Mouse (Mus musculus): ENCODE measurements at regions not wholly inside any gene's neighbourhood (a gene's known extent, or its start where the extent isn't known, plus 50 kb on each side); places are given as distances from the start of the nearest gene placed in this dataset.

DNA sequence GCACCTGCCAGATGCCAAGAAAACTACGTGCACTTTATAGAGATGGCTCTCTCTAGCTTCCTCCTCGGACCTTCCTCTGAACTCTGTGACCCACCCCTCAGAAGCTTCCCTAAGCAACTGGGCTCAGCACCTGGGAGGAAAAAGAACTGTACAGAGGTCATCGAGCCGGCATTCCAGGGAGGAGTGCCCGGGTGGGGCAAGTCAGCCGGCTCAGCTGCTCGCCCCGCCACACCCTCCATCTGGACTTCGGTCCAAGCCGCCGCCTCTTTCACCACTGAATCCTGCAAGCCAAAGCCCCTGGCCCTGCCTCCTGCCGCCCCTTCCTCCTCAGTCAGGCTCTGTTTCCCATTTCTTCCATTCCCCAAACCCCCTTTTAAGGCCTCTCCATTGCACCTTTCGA is 73.3 kb downstream of the Olfr267 start:
- Histone ChIP-seq H3K27ac (ENCODE audit: insufficient read depth, low read length) (peak overlapping the region; percentile 66), H3K36me3 (ENCODE audit: control insufficient read depth, insufficient read depth, low read length, poor library complexity, severe bottlenecking) (no peaks in the 10 kb centered on the region), H3K4me3 (ENCODE audit: low read depth, low read length) (no peak overlapping the region), H3K4me1 (ENCODE audit: control insufficient read depth, insufficient read depth, low read length) (peaks cover 7% of the 10 kb centered on the region), H3K9ac (ENCODE audit: low read depth, poor library complexity, severe bottlenecking) (no peak overlapping the region), H3K27me3 (ENCODE audit: control insufficient read depth, insufficient read depth, low read length, poor library complexity, severe bottlenecking) (no peaks in the 10 kb centered on the region; the same call in 1 of the 2 replicates), H3K9me3 (replicated peaks; ENCODE audit: control insufficient read depth, insufficient read depth, low read length, poor library complexity, severe bottlenecking) (peaks cover 16% of the 10 kb centered on the region)
- TF ChIP-seq POLR2A (IDR thresholded peaks at IDR 0.05; ENCODE audit: insufficient read depth, low read length) (no peak), EP300 (IDR thresholded peaks at IDR 0.05; ENCODE audit: insufficient read depth, low read depth, low read length) (peak; percentile 93)

DNA sequence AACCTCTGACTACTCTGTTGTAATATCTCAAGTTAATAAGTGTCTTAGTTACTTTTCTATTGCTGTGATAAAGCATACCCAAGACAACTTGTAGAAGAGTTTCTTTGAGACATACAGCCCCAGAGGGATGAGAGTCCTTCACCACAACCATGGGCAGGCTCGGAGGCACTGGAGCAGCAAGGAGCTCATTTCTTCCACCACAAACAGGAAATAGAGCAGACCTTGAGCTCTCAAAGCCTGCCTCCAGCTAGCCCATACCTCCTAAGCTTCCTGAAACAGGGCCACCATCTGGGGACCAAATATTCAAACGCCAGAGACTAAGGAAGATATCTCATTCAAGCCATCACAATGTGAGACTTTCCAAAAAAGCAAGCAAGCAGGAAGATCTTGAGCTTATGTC is 74.6 kb downstream of the Olfr267 start:
- Histone ChIP-seq H3K27ac (ENCODE audit: insufficient read depth, low read length) (no peak overlapping the region), H3K9ac (ENCODE audit: low read depth, poor library complexity, severe bottlenecking) (no peak overlapping the region), H3K4me3 (ENCODE audit: low read depth, low read length) (no peak overlapping the region), H3K4me1 (ENCODE audit: control insufficient read depth, insufficient read depth, low read length) (peaks cover 7% of the 10 kb centered on the region), H3K27me3 (ENCODE audit: control insufficient read depth, insufficient read depth, low read length, poor library complexity, severe bottlenecking) (no peaks in the 10 kb centered on the region; the same call in 1 of the 2 replicates), H3K36me3 (ENCODE audit: control insufficient read depth, insufficient read depth, low read length, poor library complexity, severe bottlenecking) (no peaks in the 10 kb centered on the region), H3K9me3 (replicated peaks; ENCODE audit: control insufficient read depth, insufficient read depth, low read length, poor library complexity, severe bottlenecking) (peaks cover 17% of the 10 kb centered on the region)
- TF ChIP-seq CTCF (IDR thresholded peaks at IDR 0.05; ENCODE audit: low read depth, low read length), result no peak
- no peak for TF ChIP-seq POLR2A (IDR thresholded peaks at IDR 0.05; ENCODE audit: insufficient read depth, low read length)
- no peak for TF ChIP-seq EP300 (IDR thresholded peaks at IDR 0.05; ENCODE audit: insufficient read depth, low read depth, low read length)

DNA sequence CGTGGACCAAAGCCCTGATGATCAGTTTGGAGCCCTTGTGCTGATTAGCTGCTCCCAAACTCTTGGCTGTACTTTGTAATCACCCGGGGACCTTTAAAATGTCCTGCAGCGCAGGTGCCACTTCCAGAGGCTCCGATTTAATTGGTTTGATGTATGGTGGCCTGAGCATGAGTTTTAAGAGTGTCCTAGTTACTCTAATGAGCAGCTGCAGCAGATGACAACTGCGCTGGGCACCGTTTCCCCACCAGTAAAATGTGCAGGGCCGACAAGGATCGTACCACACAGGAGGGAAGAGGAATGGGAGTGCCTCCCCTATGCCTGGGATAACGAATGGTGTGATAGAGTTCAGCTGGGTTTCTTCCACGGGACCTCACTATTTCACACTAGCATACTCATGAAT is 75.3 kb downstream of the Olfr267 start:
- H3K4me1 ChIP-seq (ENCODE audit: control insufficient read depth, insufficient read depth, low read length), result peaks cover 7% of the 10 kb centered on the region
- H3K9me3 ChIP-seq (replicated peaks; ENCODE audit: control insufficient read depth, insufficient read depth, low read length, poor library complexity, severe bottlenecking), result peaks cover 17% of the 10 kb centered on the region
- no peaks in the 10 kb centered on the region; the same call in 1 of the 2 replicates for H3K27me3 ChIP-seq (ENCODE audit: control insufficient read depth, insufficient read depth, low read length, poor library complexity, severe bottlenecking)
- H3K36me3 ChIP-seq (ENCODE audit: control insufficient read depth, insufficient read depth, low read length, poor library complexity, severe bottlenecking), result no peaks in the 10 kb centered on the region
- no peak for TF ChIP-seq EP300 (IDR thresholded peaks at IDR 0.05; ENCODE audit: insufficient read depth, low read depth, low read length)
- TF ChIP-seq POLR2A (IDR thresholded peaks at IDR 0.05; ENCODE audit: insufficient read depth, low read length), result no peak
- TF ChIP-seq CTCF (IDR thresholded peaks at IDR 0.05; ENCODE audit: low read depth, low read length), result no peak
- H3K9ac ChIP-seq (ENCODE audit: low read depth, poor library complexity, severe bottlenecking), result no peak overlapping the region
- no peak overlapping the region for H3K27ac ChIP-seq (ENCODE audit: insufficient read depth, low read length)
- H3K4me3 ChIP-seq (ENCODE audit: low read depth, low read length), result no peak overlapping the region

DNA sequence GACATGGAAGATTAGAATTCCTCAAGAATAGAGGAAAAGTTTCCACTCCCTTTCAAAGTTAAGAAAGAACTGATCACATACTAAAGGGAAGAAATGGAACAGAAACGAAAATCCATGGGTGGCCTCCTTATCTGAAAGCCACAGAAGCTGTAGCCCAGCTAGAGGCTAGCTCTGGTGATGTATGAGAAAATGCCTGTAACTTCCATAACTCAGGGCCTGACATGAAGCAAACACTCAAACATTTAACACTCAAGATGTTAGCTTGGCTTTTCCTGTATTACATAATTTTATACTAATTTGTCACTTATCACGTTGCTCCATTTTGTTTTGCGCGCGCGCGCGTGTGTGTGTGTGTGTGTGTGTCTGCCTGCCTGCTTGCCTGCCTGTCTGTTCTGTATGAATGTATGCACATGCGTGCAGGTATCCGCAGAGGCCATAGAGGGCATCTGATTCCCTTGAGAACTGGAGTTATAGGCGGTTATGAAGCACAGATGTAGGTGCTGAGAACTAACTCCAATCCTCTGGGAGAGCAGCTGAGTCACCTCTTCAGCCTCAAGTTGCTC is 88.2 kb downstream of the Olfr267 start:
- no peak overlapping the region for H3K27ac ChIP-seq (ENCODE audit: insufficient read depth, low read length)
- no peak for TF ChIP-seq EP300 (IDR thresholded peaks at IDR 0.05; ENCODE audit: insufficient read depth, low read depth, low read length)
- no peak for TF ChIP-seq POLR2A (IDR thresholded peaks at IDR 0.05; ENCODE audit: insufficient read depth, low read length)
- TF ChIP-seq CTCF (IDR thresholded peaks at IDR 0.05; ENCODE audit: low read depth, low read length), result no peak
- H3K9ac ChIP-seq (ENCODE audit: low read depth, poor library complexity, severe bottlenecking), result no peak overlapping the region
- H3K9me3 ChIP-seq (replicated peaks; ENCODE audit: control insufficient read depth, insufficient read depth, low read length, poor library complexity, severe bottlenecking), result peaks cover 5% of the 10 kb centered on the region
- no peak overlapping the region for H3K4me3 ChIP-seq (ENCODE audit: low read depth, low read length)
- H3K27me3 ChIP-seq (ENCODE audit: control insufficient read depth, insufficient read depth, low read length, poor library complexity, severe bottlenecking), result no peaks in the 10 kb centered on the region
- H3K36me3 ChIP-seq (ENCODE audit: control insufficient read depth, insufficient read depth, low read length, poor library complexity, severe bottlenecking), result no peaks in the 10 kb centered on the region
- H3K4me1 ChIP-seq (ENCODE audit: control insufficient read depth, insufficient read depth, low read length), result no peaks in the 10 kb centered on the region

DNA sequence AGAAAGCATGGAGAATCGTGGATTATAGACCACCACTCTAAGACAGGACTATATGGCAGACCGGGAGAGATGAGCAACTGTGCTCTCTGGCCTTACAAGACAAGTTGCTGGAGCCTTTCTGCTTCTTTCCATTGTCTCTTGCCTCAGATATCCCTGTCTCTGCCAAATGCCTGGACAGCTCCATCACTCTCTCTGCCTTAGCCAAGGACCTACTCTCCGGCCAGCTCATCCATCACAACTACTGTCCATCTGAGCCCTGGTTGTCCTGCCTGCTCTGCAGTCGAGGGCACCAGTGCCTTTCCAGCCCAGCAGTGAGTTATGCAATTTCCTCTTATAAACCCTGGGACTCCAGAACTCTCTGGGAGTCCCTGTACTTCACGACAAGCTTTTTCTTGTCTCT is 88.7 kb downstream of the Olfr267 start:
- TF ChIP-seq CTCF (IDR thresholded peaks at IDR 0.05; ENCODE audit: low read depth, low read length) (no peak), POLR2A (IDR thresholded peaks at IDR 0.05; ENCODE audit: insufficient read depth, low read length) (no peak)
- peaks cover 5% of the 10 kb centered on the region for H3K9me3 ChIP-seq (replicated peaks; ENCODE audit: control insufficient read depth, insufficient read depth, low read length, poor library complexity, severe bottlenecking)
- H3K27me3 ChIP-seq (ENCODE audit: control insufficient read depth, insufficient read depth, low read length, poor library complexity, severe bottlenecking), result no peaks in the 10 kb centered on the region
- no peak overlapping the region for H3K9ac ChIP-seq (ENCODE audit: low read depth, poor library complexity, severe bottlenecking)
- no peaks in the 10 kb centered on the region for H3K36me3 ChIP-seq (ENCODE audit: control insufficient read depth, insufficient read depth, low read length, poor library complexity, severe bottlenecking)
- no peak overlapping the region for H3K27ac ChIP-seq (ENCODE audit: insufficient read depth, low read length)
- no peaks in the 10 kb centered on the region for H3K4me1 ChIP-seq (ENCODE audit: control insufficient read depth, insufficient read depth, low read length)
- H3K4me3 ChIP-seq (ENCODE audit: low read depth, low read length), result no peak overlapping the region

DNA sequence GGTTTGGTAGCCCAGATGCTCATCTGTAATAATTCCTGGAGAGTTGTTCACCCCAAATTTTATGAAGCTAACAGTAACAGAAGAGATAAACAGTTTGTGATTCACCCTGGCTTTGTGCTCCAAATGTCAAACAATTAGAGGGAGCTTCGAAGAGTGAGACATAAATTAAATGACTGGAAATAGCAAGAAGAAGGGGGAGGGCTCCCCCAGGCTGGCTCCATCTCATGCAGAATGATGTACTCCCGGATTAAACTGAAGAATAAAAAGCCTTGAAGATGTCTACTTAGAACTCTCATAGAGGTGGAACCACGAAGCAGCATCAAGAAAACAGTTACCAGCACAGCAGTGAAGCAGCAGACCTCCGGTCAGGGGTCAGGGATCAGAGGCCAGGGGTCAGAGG is 90.8 kb downstream of the Olfr267 start:
- no peak overlapping the region for H3K27ac ChIP-seq (ENCODE audit: insufficient read depth, low read length)
- H3K4me3 ChIP-seq (ENCODE audit: low read depth, low read length), result no peak overlapping the region
- H3K9ac ChIP-seq (ENCODE audit: low read depth, poor library complexity, severe bottlenecking), result no peak overlapping the region
- peaks cover 5% of the 10 kb centered on the region; the same call in 1 of the 2 replicates for H3K9me3 ChIP-seq (replicated peaks; ENCODE audit: control insufficient read depth, insufficient read depth, low read length, poor library complexity, severe bottlenecking)
- no peaks in the 10 kb centered on the region for H3K4me1 ChIP-seq (ENCODE audit: control insufficient read depth, insufficient read depth, low read length)
- TF ChIP-seq CTCF (IDR thresholded peaks at IDR 0.05; ENCODE audit: low read depth, low read length) (no peak), EP300 (IDR thresholded peaks at IDR 0.05; ENCODE audit: insufficient read depth, low read depth, low read length) (no peak), POLR2A (IDR thresholded peaks at IDR 0.05; ENCODE audit: insufficient read depth, low read length) (no peak)
- H3K36me3 ChIP-seq (ENCODE audit: control insufficient read depth, insufficient read depth, low read length, poor library complexity, severe bottlenecking), result no peaks in the 10 kb centered on the region
- H3K27me3 ChIP-seq (ENCODE audit: control insufficient read depth, insufficient read depth, low read length, poor library complexity, severe bottlenecking), result no peaks in the 10 kb centered on the region

Data from ES-Bruce4 (cell line).